Mouse (Mus musculus) kidney, adult 2 months (tissue): Measurements from ENCODE around the gene Pla2g2c. TPM values are rescaled to one million over a fixed set of nuclear protein-coding genes. Genes with fewer than 3 reads are reported as not detected.

Experiments
- DNase-seq: peaks from one replicate; pipeline ENCODE4 v3.0.0; 2021
- H3K27ac ChIP-seq: fragments of 200-500 bp; 2 replicates; pipeline ENCODE4 v1.5.1; 2012; ENCODE audit warnings: low read depth, low read length, control low read depth, inconsistent platforms; ENCODE audit not compliant: insufficient read depth
- H3K27me3 ChIP-seq: fragments of 200-500 bp; replicated peaks from 2 replicates; pipeline ENCODE4 v1.6.1; 2012; ENCODE audit warnings: mild to moderate bottlenecking, moderate library complexity, low read length, inconsistent platforms; ENCODE audit not compliant: control insufficient read depth, insufficient read depth
- H3K36me3 ChIP-seq: fragments of 200-500 bp; 2 replicates; pipeline ENCODE4 v1.6.1; 2012; ENCODE audit warnings: mild to moderate bottlenecking, moderate library complexity, low read length, inconsistent platforms; ENCODE audit not compliant: control insufficient read depth, insufficient read depth
- H3K4me1 ChIP-seq: fragments of 200-500 bp; 2 replicates; pipeline ENCODE4 v1.6.1; 2011; ENCODE audit warnings: low read length; ENCODE audit not compliant: control insufficient read depth, insufficient read depth
- H3K4me3 ChIP-seq: fragments of 200-500 bp; 2 replicates; pipeline ENCODE4 v1.5.1; 2011; ENCODE audit warnings: mild to moderate bottlenecking, low read depth, low read length, control low read depth; ENCODE audit not compliant: insufficient read depth
- CTCF ChIP-seq: fragments of 200-500 bp; conservative IDR thresholded peaks from 2 replicates; pipeline ENCODE4 v1.5.1; 2011; ENCODE audit warnings: low read depth, mild to moderate bottlenecking, control low read depth, low read length, moderate library complexity, mixed read lengths; ENCODE audit not compliant: insufficient read depth, insufficient read length
- POLR2A ChIP-seq: fragments of 200-500 bp; IDR thresholded peaks from one replicate; pipeline ENCODE4 v1.6.1; 2011; ENCODE audit warnings: low read depth, low read length, control low read depth
- whole genome bisulfite sequencing: fragments of 180-500 bp; shearing (Covaris S2); methylation state at CpG from one replicate; pipeline ENCODE4 v1.1.7; 2018; 5-methylcytosine and 5-hydroxymethylcytosine counted together
- polyA plus RNA-seq: library from polyadenylated mRNA; depleted of rRNA; stranded (reverse); fragments of >200 nt; gene quantifications from 2 replicates; pipeline ENCODE4 v1.2.3, GENCODE M21; 2012

Pla2g2c gene
- polyA plus RNA-seq, 1 experiment = 1.2 TPM

- 0 out of 2 replicates have a peak, but pooled peaks cover 2% of the 10 kb centered on the region for H3K4me1 ChIP-seq
- 80% methylated on average over 8 of the region's 8 CpGs for WGBS
- TF ChIP-seq CTCF = no peak
- TF ChIP-seq POLR2A = no peak
Observed at GRCm38 (mm10) chr4:138701111-138701510, 23.5 kb upstream of the Pla2g2c start.

GRCm38 (mm10) chr4:138702031-138702430, 22.6 kb upstream of the Pla2g2c start:
- 46% methylated on average over 2 of the region's 2 CpGs for WGBS
- 0 out of 2 replicates have a peak, but pooled peaks cover 2% of the 10 kb centered on the region for H3K4me1 ChIP-seq
- TF ChIP-seq CTCF = no peak
- no peak for TF ChIP-seq POLR2A
- no peak for DNase-seq
- no peak overlapping the region for H3K27ac ChIP-seq
- H3K36me3 ChIP-seq = no peaks in the 10 kb centered on the region
- no peaks in the 10 kb centered on the region for H3K27me3 ChIP-seq
- no peak overlapping the region for H3K4me3 ChIP-seq

More at GRCm38 (mm10) chr4:138701111-138701510, 23.5 kb upstream of the Pla2g2c start:
- Histone ChIP-seq H3K27me3 (no peaks in the 10 kb centered on the region), H3K4me3 (no peak overlapping the region), H3K27ac (no peak overlapping the region), H3K36me3 (no peaks in the 10 kb centered on the region)
- no peak for DNase-seq

GRCm38 (mm10) chr4:138702528-138702927, 22.1 kb upstream of the Pla2g2c start:
- no peak overlapping the region for H3K27ac ChIP-seq
- H3K36me3 ChIP-seq = no peaks in the 10 kb centered on the region
- 77% methylated on average over 8 of the region's 8 CpGs for WGBS
- no peak for DNase-seq
- H3K4me1 ChIP-seq = no peaks in the 10 kb centered on the region
- no peak overlapping the region for H3K4me3 ChIP-seq
- no peaks in the 10 kb centered on the region for H3K27me3 ChIP-seq
- no peak for TF ChIP-seq POLR2A

- no peaks in the 10 kb centered on the region for H3K4me1 ChIP-seq
- H3K4me3 ChIP-seq = no peak overlapping the region
- H3K36me3 ChIP-seq = no peaks in the 10 kb centered on the region
- H3K27me3 ChIP-seq = no peaks in the 10 kb centered on the region
- H3K27ac ChIP-seq = no peak overlapping the region
- DNase-seq = no peak
- 55% methylated on average over 7 of the region's 7 CpGs for WGBS
- no peak for TF ChIP-seq POLR2A
- TF ChIP-seq CTCF = no peak
Observed at GRCm38 (mm10) chr4:138703591-138703990, 21.0 kb upstream of the Pla2g2c start.

GRCm38 (mm10) chr4:138704169-138704568, 20.4 kb upstream of the Pla2g2c start:
- H3K36me3 ChIP-seq = no peaks in the 10 kb centered on the region
- no peak overlapping the region for H3K4me3 ChIP-seq
- WGBS = 87% methylated on average over 4 of the region's 4 CpGs
- H3K27me3 ChIP-seq = no peaks in the 10 kb centered on the region
- no peaks in the 10 kb centered on the region for H3K4me1 ChIP-seq
- no peak overlapping the region for H3K27ac ChIP-seq
- TF ChIP-seq CTCF = no peak
- DNase-seq = no peak

- H3K27ac ChIP-seq = no peak overlapping the region
- TF ChIP-seq POLR2A = no peak
- TF ChIP-seq CTCF = no peak
- WGBS = 96% methylated on average over 8 of the region's 8 CpGs
- no peaks in the 10 kb centered on the region for H3K27me3 ChIP-seq
- H3K4me1 ChIP-seq = no peaks in the 10 kb centered on the region
- DNase-seq = no peak
- H3K36me3 ChIP-seq = no peaks in the 10 kb centered on the region
- no peak overlapping the region for H3K4me3 ChIP-seq
Observed at GRCm38 (mm10) chr4:138706620-138707019, 18.0 kb upstream of the Pla2g2c start.

- Histone ChIP-seq H3K4me1 (no peaks in the 10 kb centered on the region), H3K36me3 (no peaks in the 10 kb centered on the region), H3K27ac (no peak overlapping the region), H3K4me3 (no peak overlapping the region), H3K27me3 (no peaks in the 10 kb centered on the region)
- WGBS = 10% methylated on average over 7 of the region's 7 CpGs
- no peak for TF ChIP-seq POLR2A
- peak; percentile 86 for TF ChIP-seq CTCF
- peak; percentile 78 for DNase-seq
Observed at GRCm38 (mm10) chr4:138708636-138709035, 16.0 kb upstream of the Pla2g2c start.

- WGBS = 87% methylated on average over 11 of the region's 11 CpGs
- Histone ChIP-seq H3K36me3 (no peaks in the 10 kb centered on the region), H3K4me3 (no peak overlapping the region), H3K27ac (no peak overlapping the region), H3K4me1 (no peaks in the 10 kb centered on the region), H3K27me3 (no peaks in the 10 kb centered on the region)
- no peak for DNase-seq
- TF ChIP-seq POLR2A = no peak
- TF ChIP-seq CTCF = no peak
Observed at GRCm38 (mm10) chr4:138709246-138709645, 15.3 kb upstream of the Pla2g2c start.
